Mouse (Mus musculus) testis, adult 2 months (tissue): ENCODE results near the gene Tbc1d32.

Source experiments
- CTCF ChIP-seq: fragments of 200-500 bp; IDR thresholded peaks from 2 replicates; pipeline ENCODE4 v1.5.1; 2012; ENCODE audit warnings: low read depth, mild to moderate bottlenecking, inconsistent platforms, low read length, moderate library complexity; ENCODE audit not compliant: control insufficient read depth, insufficient read depth, insufficient replicate concordance
- POLR2A ChIP-seq: fragments of 200-500 bp; IDR thresholded peaks from 2 replicates; pipeline ENCODE4 v1.6.1; 2012; ENCODE audit warnings: low read depth, mild to moderate bottlenecking, inconsistent platforms, low read length, moderate library complexity; ENCODE audit not compliant: control insufficient read depth

- TF ChIP-seq CTCF (no peak), POLR2A (no peak)
Measured at GRCm38 (mm10) chr10:56194310-56194709, 34.2 kb downstream of the Tbc1d32 start.
